Mouse (Mus musculus): ENCODE data around the gene Clcn1. TPM values are rescaled to one million over a fixed set of nuclear protein-coding genes. Genes with fewer than 3 reads are reported as not detected.

The Clcn1 gene
- total and polyA plus RNA-seq, 2 experiments from 2014 or later, result 0.95 to 2.0 TPM

GRCm38 (mm10) chr6:42265391-42266330 is 20.8 kb upstream of the Clcn1 start:
- peak; percentile 13; the same call in 1 of the 2 replicates for TF ChIP-seq CTCF (IDR thresholded peaks at IDR 0.05; ENCODE audit: low read depth)
- WGBS, result 0% methylated on average over 21 of the region's 21 CpGs
- peak; percentile 15 for DNase-seq (ENCODE audit: low spot score)

DNA sequence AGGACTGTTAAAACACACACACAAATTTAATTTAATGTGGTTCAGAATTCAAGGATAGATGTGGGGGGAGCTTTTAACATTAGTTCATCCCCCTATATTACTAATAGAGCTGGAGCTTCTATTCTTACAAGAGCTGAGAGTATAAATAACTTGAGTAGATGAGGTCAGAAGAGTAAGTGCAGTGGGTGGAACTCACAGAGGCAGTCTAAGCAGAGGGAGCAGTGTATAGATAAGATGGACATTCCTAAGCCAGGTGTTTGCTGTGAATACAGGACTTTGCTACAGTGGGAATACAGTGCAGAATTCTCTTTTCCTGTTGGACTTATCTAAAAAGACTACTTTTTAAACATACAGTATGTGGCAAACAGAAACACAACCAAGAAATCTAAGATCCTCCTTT is 15.7 kb upstream of the Clcn1 start:
- Histone ChIP-seq H3K9me3 (ENCODE audit: low read length) (no peaks in the 10 kb centered on the region), H3K9ac (replicated peaks; ENCODE audit: low read length) (no peak overlapping the region), H3K4me3 (ENCODE audit: low read length) (no peak overlapping the region), H3K27ac (no peak overlapping the region), H3K27me3 (ENCODE audit: insufficient read depth, low read length) (no peaks in the 10 kb centered on the region), H3K36me3 (ENCODE audit: insufficient read depth, low read length) (peaks cover 50% of the 10 kb centered on the region), H3K4me1 (ENCODE audit: insufficient read depth, low read length) (no peaks in the 10 kb centered on the region), H3K4me2 (ENCODE audit: low read depth, low read length) (no peak overlapping the region)
- ATAC-seq (no peak), DNase-seq (ENCODE audit: low spot score) (no peak)
- TF ChIP-seq CTCF (IDR thresholded peaks at IDR 0.05; ENCODE audit: low read depth), result no peak

More at GRCm38 (mm10) chr6:42265391-42266330, 20.8 kb upstream of the Clcn1 start:
- Histone ChIP-seq H3K4me2 (ENCODE audit: low read depth, low read length) (peak overlapping the region; percentile 91), H3K36me3 (ENCODE audit: insufficient read depth, low read length) (peaks cover 19% of the 10 kb centered on the region), H3K4me1 (ENCODE audit: insufficient read depth, low read length) (no peaks in the 10 kb centered on the region), H3K27me3 (ENCODE audit: insufficient read depth, low read length) (no peaks in the 10 kb centered on the region), H3K4me3 (ENCODE audit: low read length) (peak overlapping the region; percentile 93), H3K9ac (replicated peaks; ENCODE audit: low read length) (peak overlapping the region; percentile 88), H3K27ac (peak overlapping the region; percentile 90), H3K9me3 (ENCODE audit: low read length) (no peaks in the 10 kb centered on the region)
- ATAC-seq, result no peak

DNA sequence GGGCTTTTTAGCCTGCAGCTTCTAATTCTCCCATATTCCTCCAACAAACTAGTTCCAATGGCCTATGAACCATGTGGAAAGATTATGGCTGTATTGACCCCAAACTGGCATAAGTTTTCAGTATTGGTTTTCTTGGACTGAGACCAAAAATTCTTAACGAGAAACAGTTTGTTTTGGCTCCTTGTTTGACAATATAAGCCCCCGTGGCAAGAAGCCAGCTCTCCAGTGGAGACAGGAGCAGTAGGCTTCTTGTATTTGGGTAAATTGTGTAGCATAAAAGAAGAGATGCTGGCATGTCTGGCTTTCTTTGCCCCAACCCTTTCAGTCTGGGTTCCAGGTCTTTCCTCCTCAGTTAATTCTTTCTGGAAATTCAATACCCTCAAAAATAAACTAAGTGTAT is 10.3 kb upstream of the Clcn1 start:
- no peak for TF ChIP-seq CTCF (IDR thresholded peaks at IDR 0.05; ENCODE audit: low read depth)
- Histone ChIP-seq H3K9me3 (ENCODE audit: low read length) (no peaks in the 10 kb centered on the region), H3K27ac (no peak overlapping the region), H3K4me1 (ENCODE audit: insufficient read depth, low read length) (no peaks in the 10 kb centered on the region), H3K9ac (replicated peaks; ENCODE audit: low read length) (no peak overlapping the region), H3K27me3 (ENCODE audit: insufficient read depth, low read length) (no peaks in the 10 kb centered on the region), H3K4me2 (ENCODE audit: low read depth, low read length) (no peak overlapping the region), H3K4me3 (ENCODE audit: low read length) (no peak overlapping the region), H3K36me3 (ENCODE audit: insufficient read depth, low read length) (peaks cover 71% of the 10 kb centered on the region)
- 34% methylated on average over 2 of the region's 2 CpGs for WGBS
- DNase-seq (ENCODE audit: low spot score), result peak; percentile 19
- no peak for ATAC-seq

DNA sequence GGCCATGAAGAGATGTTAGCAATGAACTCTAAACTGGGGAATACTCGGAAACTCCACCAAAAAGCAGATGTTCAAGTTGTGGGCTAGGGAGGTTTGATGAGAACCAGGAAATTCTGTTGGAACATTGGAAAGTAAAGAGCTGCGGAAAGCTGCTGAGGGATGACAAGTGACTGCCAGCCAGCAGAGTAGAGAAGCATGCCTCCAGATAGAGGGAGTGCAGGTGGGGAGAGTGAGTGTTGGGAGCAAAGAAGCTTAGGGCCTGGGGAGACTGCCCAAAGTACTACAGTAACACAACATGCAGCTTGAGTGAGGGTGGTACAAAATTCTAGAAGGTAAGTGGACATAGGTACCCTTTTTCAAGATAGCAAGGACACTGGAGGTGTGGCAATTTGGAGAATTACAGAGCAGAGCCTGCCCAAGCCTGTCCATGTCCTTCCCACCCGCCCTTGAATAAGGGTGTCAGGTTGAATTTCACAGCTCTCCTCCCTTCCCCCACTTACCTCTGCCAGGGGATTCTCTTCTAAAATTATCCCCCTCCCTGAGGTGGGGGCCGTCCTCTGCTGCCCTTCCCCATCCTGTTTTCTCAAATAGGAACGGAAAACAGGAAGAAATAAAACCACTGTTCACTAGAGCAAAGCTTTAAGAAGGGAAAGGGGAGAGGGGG is 3.5 kb upstream of the Clcn1 start:
- H3K27ac ChIP-seq, result no peak overlapping the region
- no peak for TF ChIP-seq CTCF (IDR thresholded peaks at IDR 0.05; ENCODE audit: low read depth)
- H3K4me1 ChIP-seq (ENCODE audit: insufficient read depth, low read length), result no peaks in the 10 kb centered on the region
- H3K27me3 ChIP-seq (ENCODE audit: insufficient read depth, low read length), result no peaks in the 10 kb centered on the region
- H3K36me3 ChIP-seq (ENCODE audit: insufficient read depth, low read length), result peaks cover 43% of the 10 kb centered on the region
- DNase-seq (ENCODE audit: low spot score), result no peak
- no peak overlapping the region for H3K9ac ChIP-seq (replicated peaks; ENCODE audit: low read length)
- H3K4me2 ChIP-seq (ENCODE audit: low read depth, low read length), result no peak overlapping the region
- 0 out of 2 replicates have a peak, but pooled peaks have one; percentile 40 for ATAC-seq
- H3K9me3 ChIP-seq (ENCODE audit: low read length), result no peaks in the 10 kb centered on the region
- WGBS, result 84% methylated on average over 5 of the region's 5 CpGs
- no peak overlapping the region for H3K4me3 ChIP-seq (ENCODE audit: low read length)

DNA sequence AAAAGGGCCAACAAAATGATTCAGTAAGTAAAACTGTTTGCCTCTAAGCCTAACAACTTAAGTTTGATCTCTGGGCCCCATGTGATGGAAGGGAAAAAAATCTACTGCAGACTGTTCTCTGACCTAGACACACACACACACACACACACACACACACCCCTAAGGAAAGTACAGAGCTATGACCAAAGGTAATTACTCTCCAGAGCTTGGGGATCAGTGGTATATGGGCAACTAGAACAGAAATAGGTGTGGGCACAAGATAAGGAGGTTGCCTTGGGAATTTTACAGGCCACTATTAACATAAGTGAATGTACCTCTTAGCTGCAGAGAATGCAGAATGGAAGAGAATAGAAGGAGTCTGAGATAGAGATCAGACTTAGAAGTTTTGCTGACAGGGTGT is 1.1 kb downstream of the Clcn1 start:
- DNase-seq (ENCODE audit: low spot score), result no peak
- Histone ChIP-seq H3K4me3 (ENCODE audit: low read length) (no peak overlapping the region), H3K9me3 (ENCODE audit: low read length) (no peaks in the 10 kb centered on the region), H3K4me2 (ENCODE audit: low read depth, low read length) (no peak overlapping the region), H3K27me3 (ENCODE audit: insufficient read depth, low read length) (no peaks in the 10 kb centered on the region), H3K4me1 (ENCODE audit: insufficient read depth, low read length) (no peaks in the 10 kb centered on the region), H3K9ac (replicated peaks; ENCODE audit: low read length) (no peak overlapping the region), H3K27ac (no peak overlapping the region), H3K36me3 (ENCODE audit: insufficient read depth, low read length) (peaks cover under 1% of the 10 kb centered on the region; the same call in 1 of the 2 replicates)
- TF ChIP-seq CTCF (IDR thresholded peaks at IDR 0.05; ENCODE audit: low read depth), result no peak
- no peak for ATAC-seq

DNA sequence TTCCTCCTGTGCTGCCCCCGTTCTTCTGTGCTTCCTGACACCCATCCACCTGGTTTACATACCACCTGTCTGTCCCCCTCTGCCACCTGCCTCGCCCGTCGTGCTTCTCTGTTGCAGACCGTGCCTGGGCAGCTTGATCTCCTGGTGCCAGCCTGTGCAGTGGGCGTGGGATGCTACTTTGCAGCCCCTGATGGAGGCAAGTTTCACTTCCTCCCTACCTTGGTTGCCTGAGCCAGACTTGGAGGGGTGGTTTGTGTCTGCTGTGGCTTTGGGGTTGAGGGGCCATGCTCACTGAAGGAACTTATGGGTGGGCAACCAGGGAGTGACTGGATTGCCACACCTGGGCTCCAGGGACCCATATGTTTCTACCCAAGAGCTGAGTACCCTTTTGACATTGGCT is 6.8 kb downstream of the Clcn1 start:
- Histone ChIP-seq H3K9me3 (ENCODE audit: low read length) (no peaks in the 10 kb centered on the region), H3K4me1 (ENCODE audit: insufficient read depth, low read length) (no peaks in the 10 kb centered on the region), H3K4me2 (ENCODE audit: low read depth, low read length) (no peak overlapping the region), H3K9ac (replicated peaks; ENCODE audit: low read length) (no peak overlapping the region), H3K27ac (no peak overlapping the region), H3K27me3 (ENCODE audit: insufficient read depth, low read length) (no peaks in the 10 kb centered on the region), H3K4me3 (ENCODE audit: low read length) (no peak overlapping the region), H3K36me3 (ENCODE audit: insufficient read depth, low read length) (peaks cover 10% of the 10 kb centered on the region; the same call in 1 of the 2 replicates)
- no peak for TF ChIP-seq CTCF (IDR thresholded peaks at IDR 0.05; ENCODE audit: low read depth)
- WGBS, result 90% methylated on average over 6 of the region's 6 CpGs
- DNase-seq (ENCODE audit: low spot score), result no peak
- no peak for ATAC-seq
